Mouse (Mus musculus): ENCODE results near the gene Chd9. TPM values are rescaled to one million over a fixed set of nuclear protein-coding genes. Genes with fewer than 3 reads are reported as not detected.

Chd9 gene
- polyA plus RNA-seq, 1 experiment from 2014 or later = 72.5 TPM

GRCm38 (mm10) chr8:90876213-90876721 is 48.1 kb downstream of the Chd9 start:
- Histone ChIP-seq H3K4me3 (ENCODE audit: low read depth, low read length) (no peak overlapping the region), H3K4me1 (replicated peaks; ENCODE audit: control insufficient read depth, insufficient read depth, low read length) (peaks cover 12% of the 10 kb centered on the region), H3K27me3 (ENCODE audit: control insufficient read depth, insufficient read depth, low read length) (no peaks in the 10 kb centered on the region), H3K36me3 (ENCODE audit: control insufficient read depth, insufficient read depth, low read length) (no peaks in the 10 kb centered on the region), H3K27ac (ENCODE audit: low read depth, low read length) (peak overlapping the region; percentile 79), H3K9me3 (ENCODE audit: control insufficient read depth, low read length) (no peaks in the 10 kb centered on the region), H3K4me2 (replicated peaks; ENCODE audit: low read depth, low read length) (peak overlapping the region; percentile 58), H3K9ac (ENCODE audit: low read depth, low read length) (no peak overlapping the region; the same call in 1 of the 2 replicates)
- ATAC-seq (ENCODE audit: low FRiP score) (peak; percentile 46), DNase-seq (ENCODE audit: low spot score) (peak; percentile 57)
- WGBS = 5% methylated on average over 12 of the region's 12 CpGs

- H3K27me3 ChIP-seq (ENCODE audit: control insufficient read depth, insufficient read depth, low read length) = no peaks in the 10 kb centered on the region
- H3K4me3 ChIP-seq (ENCODE audit: low read depth, low read length) = peak overlapping the region; percentile 30
- H3K36me3 ChIP-seq (ENCODE audit: control insufficient read depth, insufficient read depth, low read length) = no peaks in the 10 kb centered on the region
- H3K9ac ChIP-seq (ENCODE audit: low read depth, low read length) = peak overlapping the region; percentile 50
- H3K9me3 ChIP-seq (ENCODE audit: control insufficient read depth, low read length) = no peaks in the 10 kb centered on the region
- peak overlapping the region; percentile 79 for H3K27ac ChIP-seq (ENCODE audit: low read depth, low read length)
- 3% methylated on average over 22 of the region's 24 CpGs for WGBS
- peak; percentile 69 for DNase-seq (ENCODE audit: low spot score)
- peak; percentile 59 for ATAC-seq (ENCODE audit: low FRiP score)
- H3K4me1 ChIP-seq (replicated peaks; ENCODE audit: control insufficient read depth, insufficient read depth, low read length) = peaks cover 11% of the 10 kb centered on the region
- H3K4me2 ChIP-seq (replicated peaks; ENCODE audit: low read depth, low read length) = peak overlapping the region; percentile 58
Observed at GRCm38 (mm10) chr8:90876722-90877429, 48.7 kb downstream of the Chd9 start.

DNA sequence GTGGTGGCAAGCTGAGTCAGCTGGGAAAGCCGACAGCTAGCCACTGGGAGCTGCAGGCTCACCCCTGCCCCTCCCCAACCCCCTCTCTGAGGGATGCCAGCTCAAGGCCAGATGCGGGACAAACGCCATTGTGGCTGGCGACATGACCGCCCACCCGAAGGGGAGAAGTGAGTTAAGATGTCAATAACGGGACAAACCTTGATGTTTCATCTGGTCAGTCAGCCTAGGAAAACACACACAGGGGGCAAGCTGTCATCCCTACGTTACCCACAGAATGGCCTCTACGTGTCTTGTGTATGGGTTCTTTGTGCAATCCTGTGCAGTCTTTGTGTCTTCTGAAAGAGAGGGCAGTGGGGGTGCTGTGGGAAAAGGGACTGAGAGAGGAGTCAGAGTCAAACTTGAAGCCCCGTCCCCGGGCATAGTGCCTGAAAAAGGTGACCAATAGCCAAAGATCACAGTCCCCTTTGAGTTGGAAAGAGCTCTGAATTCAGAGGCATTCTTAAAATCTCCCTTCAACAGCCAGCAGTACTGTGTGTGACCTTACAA is 49.4 kb downstream of the Chd9 start:
- Histone ChIP-seq H3K4me2 (replicated peaks; ENCODE audit: low read depth, low read length) (peak overlapping the region; percentile 58), H3K4me1 (replicated peaks; ENCODE audit: control insufficient read depth, insufficient read depth, low read length) (peaks cover 11% of the 10 kb centered on the region), H3K9ac (ENCODE audit: low read depth, low read length) (peak overlapping the region; percentile 50), H3K27me3 (ENCODE audit: control insufficient read depth, insufficient read depth, low read length) (no peaks in the 10 kb centered on the region), H3K27ac (ENCODE audit: low read depth, low read length) (peak overlapping the region; percentile 79), H3K4me3 (ENCODE audit: low read depth, low read length) (peak overlapping the region; percentile 30), H3K9me3 (ENCODE audit: control insufficient read depth, low read length) (no peaks in the 10 kb centered on the region), H3K36me3 (ENCODE audit: control insufficient read depth, insufficient read depth, low read length) (no peaks in the 10 kb centered on the region)
- ATAC-seq (ENCODE audit: low FRiP score) (peak; percentile 74), DNase-seq (ENCODE audit: low spot score) (no peak)
- WGBS = 1% methylated on average over 11 of the region's 11 CpGs

GRCm38 (mm10) chr8:90878551-90878950 is 50.4 kb downstream of the Chd9 start:
- H3K27ac ChIP-seq (ENCODE audit: low read depth, low read length) = no peak overlapping the region
- ATAC-seq (ENCODE audit: low FRiP score) (no peak), DNase-seq (ENCODE audit: low spot score) (no peak)
- H3K4me2 ChIP-seq (replicated peaks; ENCODE audit: low read depth, low read length) = no peak overlapping the region
- H3K9ac ChIP-seq (ENCODE audit: low read depth, low read length) = no peak overlapping the region
- peaks cover 11% of the 10 kb centered on the region for H3K4me1 ChIP-seq (replicated peaks; ENCODE audit: control insufficient read depth, insufficient read depth, low read length)
- no peaks in the 10 kb centered on the region for H3K36me3 ChIP-seq (ENCODE audit: control insufficient read depth, insufficient read depth, low read length)
- 72% methylated on average over 6 of the region's 6 CpGs for WGBS
- no peaks in the 10 kb centered on the region for H3K27me3 ChIP-seq (ENCODE audit: control insufficient read depth, insufficient read depth, low read length)
- H3K9me3 ChIP-seq (ENCODE audit: control insufficient read depth, low read length) = no peaks in the 10 kb centered on the region
- H3K4me3 ChIP-seq (ENCODE audit: low read depth, low read length) = no peak overlapping the region

GRCm38 (mm10) chr8:90880041-90880440 is 51.9 kb downstream of the Chd9 start:
- H3K4me2 ChIP-seq (replicated peaks; ENCODE audit: low read depth, low read length) = no peak overlapping the region
- peaks cover 11% of the 10 kb centered on the region for H3K4me1 ChIP-seq (replicated peaks; ENCODE audit: control insufficient read depth, insufficient read depth, low read length)
- no peak overlapping the region for H3K4me3 ChIP-seq (ENCODE audit: low read depth, low read length)
- WGBS = 80% methylated on average over 4 of the region's 4 CpGs
- H3K9ac ChIP-seq (ENCODE audit: low read depth, low read length) = no peak overlapping the region
- H3K27me3 ChIP-seq (ENCODE audit: control insufficient read depth, insufficient read depth, low read length) = no peaks in the 10 kb centered on the region
- no peak overlapping the region for H3K27ac ChIP-seq (ENCODE audit: low read depth, low read length)
- ATAC-seq (ENCODE audit: low FRiP score) = no peak
- H3K36me3 ChIP-seq (ENCODE audit: control insufficient read depth, insufficient read depth, low read length) = no peaks in the 10 kb centered on the region
- DNase-seq (ENCODE audit: low spot score) = no peak
- no peaks in the 10 kb centered on the region for H3K9me3 ChIP-seq (ENCODE audit: control insufficient read depth, low read length)

GRCm38 (mm10) chr8:90881181-90881580 is 53.0 kb downstream of the Chd9 start:
- H3K4me3 ChIP-seq (ENCODE audit: low read depth, low read length) = no peak overlapping the region
- no peaks in the 10 kb centered on the region for H3K36me3 ChIP-seq (ENCODE audit: control insufficient read depth, insufficient read depth, low read length)
- 85% methylated on average over 5 of the region's 5 CpGs for WGBS
- peaks cover 9% of the 10 kb centered on the region for H3K4me1 ChIP-seq (replicated peaks; ENCODE audit: control insufficient read depth, insufficient read depth, low read length)
- no peak for DNase-seq (ENCODE audit: low spot score)
- no peaks in the 10 kb centered on the region for H3K9me3 ChIP-seq (ENCODE audit: control insufficient read depth, low read length)
- H3K27ac ChIP-seq (ENCODE audit: low read depth, low read length) = no peak overlapping the region
- no peak for ATAC-seq (ENCODE audit: low FRiP score)
- no peak overlapping the region for H3K9ac ChIP-seq (ENCODE audit: low read depth, low read length)
- H3K4me2 ChIP-seq (replicated peaks; ENCODE audit: low read depth, low read length) = no peak overlapping the region
- no peaks in the 10 kb centered on the region for H3K27me3 ChIP-seq (ENCODE audit: control insufficient read depth, insufficient read depth, low read length)

- H3K9ac ChIP-seq (ENCODE audit: low read depth, low read length) = no peak overlapping the region
- no peak overlapping the region for H3K4me3 ChIP-seq (ENCODE audit: low read depth, low read length)
- peaks cover 6% of the 10 kb centered on the region for H3K4me1 ChIP-seq (replicated peaks; ENCODE audit: control insufficient read depth, insufficient read depth, low read length)
- WGBS = 87% methylated on average over 16 of the region's 16 CpGs
- H3K27ac ChIP-seq (ENCODE audit: low read depth, low read length) = no peak overlapping the region
- H3K4me2 ChIP-seq (replicated peaks; ENCODE audit: low read depth, low read length) = no peak overlapping the region
- no peaks in the 10 kb centered on the region for H3K9me3 ChIP-seq (ENCODE audit: control insufficient read depth, low read length)
- ATAC-seq (ENCODE audit: low FRiP score) (no peak), DNase-seq (ENCODE audit: low spot score) (no peak)
- no peaks in the 10 kb centered on the region for H3K27me3 ChIP-seq (ENCODE audit: control insufficient read depth, insufficient read depth, low read length)
- H3K36me3 ChIP-seq (ENCODE audit: control insufficient read depth, insufficient read depth, low read length) = no peaks in the 10 kb centered on the region
Observed at GRCm38 (mm10) chr8:90882088-90882691, 54.0 kb downstream of the Chd9 start.

- Histone ChIP-seq H3K27me3 (ENCODE audit: control insufficient read depth, insufficient read depth, low read length) (no peaks in the 10 kb centered on the region), H3K4me2 (replicated peaks; ENCODE audit: low read depth, low read length) (no peak overlapping the region), H3K36me3 (ENCODE audit: control insufficient read depth, insufficient read depth, low read length) (no peaks in the 10 kb centered on the region), H3K27ac (ENCODE audit: low read depth, low read length) (no peak overlapping the region), H3K9ac (ENCODE audit: low read depth, low read length) (no peak overlapping the region), H3K9me3 (ENCODE audit: control insufficient read depth, low read length) (no peaks in the 10 kb centered on the region), H3K4me3 (ENCODE audit: low read depth, low read length) (no peak overlapping the region), H3K4me1 (replicated peaks; ENCODE audit: control insufficient read depth, insufficient read depth, low read length) (no peaks in the 10 kb centered on the region)
- WGBS = 76% methylated on average over 2 of the region's 2 CpGs
- no peak for DNase-seq (ENCODE audit: low spot score)
- ATAC-seq (ENCODE audit: low FRiP score) = no peak
Observed at GRCm38 (mm10) chr8:90885671-90886368, 57.7 kb downstream of the Chd9 start.
